Mouse (Mus musculus) inflammation-experienced regulatory T-cells, adult 6 months (primary cell): ENCODE results near the gene Gm28230. TPM values are rescaled to one million over a fixed set of nuclear protein-coding genes. Genes with fewer than 3 reads are reported as not detected.

Source experiments
- ATAC-seq: one replicate; pipeline ENCODE4 v1.8.0; 2017
- polyA plus RNA-seq, 3 experiments: library from polyadenylated mRNA; unstranded; fragments of 100-300 nt; shearing (Covaris generic); gene quantifications; one replicate each; pipeline ENCODE4 v1.2.1; 2017

Gene Gm28230
- polyA plus RNA-seq, 3 experiments from 2014 or later, result not detected

DNA sequence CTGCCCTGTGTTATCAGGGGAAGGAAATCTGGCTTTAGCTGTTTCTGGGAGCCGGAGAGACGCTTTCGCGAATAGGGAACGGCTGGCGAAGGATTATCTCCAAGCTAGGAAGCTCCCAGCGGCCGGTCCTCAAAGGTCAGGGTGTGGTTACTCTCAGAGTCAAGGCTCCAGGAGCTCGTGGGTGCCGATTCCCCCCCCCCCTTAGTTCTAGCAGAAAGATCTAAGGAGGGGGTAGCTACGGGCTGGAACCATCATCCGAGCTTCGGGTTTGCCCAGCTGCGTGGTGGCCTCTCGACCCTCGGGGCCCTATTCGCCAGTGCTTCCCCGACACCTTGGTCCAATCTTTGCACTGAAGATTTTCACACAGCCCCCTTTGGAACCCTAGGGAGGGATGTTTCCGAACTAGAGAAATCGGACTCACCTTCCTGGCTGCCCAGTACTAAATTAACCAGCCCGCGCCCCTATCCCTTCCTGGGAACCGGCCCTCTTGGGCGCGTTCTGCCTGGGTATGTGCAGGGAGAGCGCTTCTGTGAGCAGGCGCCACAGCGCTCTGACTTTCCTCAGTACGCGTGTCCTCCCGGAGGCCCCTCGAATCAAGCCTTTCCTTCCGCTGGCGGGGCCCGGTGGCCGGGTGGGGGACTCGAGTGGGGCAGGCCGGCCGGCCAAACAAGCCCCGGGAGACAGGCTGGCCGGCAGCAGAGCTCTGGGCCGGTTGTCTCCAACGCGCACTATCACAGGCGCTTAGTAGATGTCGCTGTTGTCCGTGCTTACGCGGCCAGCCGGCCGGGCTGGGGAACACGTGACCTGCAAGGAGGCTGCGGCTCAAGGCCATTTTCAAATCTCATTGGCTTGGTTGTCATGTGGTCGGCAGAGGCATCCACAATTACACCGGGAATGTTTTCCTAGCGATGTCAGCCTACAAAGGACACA, 35.2 kb upstream of the Gm28230 start, which contains the start of gene Hoxd10:
Hoxd10 (plus strand) TSS at position 903 of the 930 bp plus-strand sequence.
- no peak for ATAC-seq

GRCm38 (mm10) chr2:74691995-74692807, 34.3 kb upstream of the Gm28230 start:
- ATAC-seq, result no peak

GRCm38 (mm10) chr2:74692808-74693431, 33.6 kb upstream of the Gm28230 start:
- no peak for ATAC-seq

DNA sequence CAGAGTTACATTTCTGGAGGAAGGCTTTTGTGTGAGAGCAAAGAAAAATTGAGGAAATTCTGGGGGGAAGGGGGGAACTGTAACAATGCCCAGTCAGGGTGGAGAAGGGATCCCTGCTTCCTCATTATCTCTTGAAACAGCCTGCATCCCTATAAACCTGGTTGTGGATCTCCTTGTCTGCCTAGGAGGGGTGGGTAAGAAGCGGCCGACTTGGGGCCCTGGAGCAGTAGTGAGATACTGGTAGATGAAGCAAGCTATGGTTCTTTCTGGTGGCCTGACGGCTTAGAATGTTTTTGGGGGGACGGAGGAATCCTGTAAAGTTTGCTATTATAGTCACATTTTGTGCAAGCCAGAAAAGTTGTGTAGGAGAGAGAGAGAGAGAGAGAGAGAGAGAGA, 33.1 kb upstream of the Gm28230 start:
- ATAC-seq, result no peak

DNA sequence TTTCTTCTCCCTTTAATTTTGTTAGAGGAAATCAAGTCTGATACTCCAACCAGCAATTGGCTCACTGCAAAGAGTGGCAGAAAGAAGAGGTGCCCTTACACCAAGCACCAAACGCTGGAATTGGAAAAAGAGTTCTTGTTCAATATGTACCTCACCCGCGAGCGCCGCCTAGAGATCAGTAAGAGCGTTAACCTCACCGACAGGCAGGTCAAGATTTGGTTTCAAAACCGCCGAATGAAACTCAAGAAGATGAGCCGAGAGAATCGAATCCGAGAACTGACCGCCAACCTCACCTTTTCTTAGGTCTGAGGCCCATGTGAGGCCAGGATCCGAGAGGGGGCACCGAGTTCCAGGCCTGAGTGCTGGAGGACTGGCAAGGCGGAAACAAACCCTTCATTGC, 32.5 kb upstream of the Gm28230 start:
- no peak for ATAC-seq

DNA sequence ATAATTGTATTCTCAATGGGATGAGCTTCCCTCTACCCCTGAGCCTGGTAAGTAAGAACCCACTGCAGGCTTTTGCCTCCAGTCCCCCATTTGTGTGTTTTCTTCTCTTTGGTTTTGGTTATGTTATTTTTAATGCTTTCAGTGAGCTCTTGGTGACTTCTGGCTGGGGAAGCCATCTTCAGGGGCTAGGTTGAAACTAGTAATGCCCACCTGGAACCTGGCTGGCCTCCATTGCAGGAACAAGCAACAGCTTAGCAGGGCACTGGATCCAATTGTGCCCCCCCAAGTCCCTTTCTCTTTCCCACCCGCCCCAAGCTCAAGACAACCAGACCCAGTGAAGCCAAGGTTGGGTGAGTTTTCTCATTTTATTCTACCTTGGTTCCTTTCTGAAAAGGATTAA, 31.1 kb upstream of the Gm28230 start:
- ATAC-seq, result no peak

DNA sequence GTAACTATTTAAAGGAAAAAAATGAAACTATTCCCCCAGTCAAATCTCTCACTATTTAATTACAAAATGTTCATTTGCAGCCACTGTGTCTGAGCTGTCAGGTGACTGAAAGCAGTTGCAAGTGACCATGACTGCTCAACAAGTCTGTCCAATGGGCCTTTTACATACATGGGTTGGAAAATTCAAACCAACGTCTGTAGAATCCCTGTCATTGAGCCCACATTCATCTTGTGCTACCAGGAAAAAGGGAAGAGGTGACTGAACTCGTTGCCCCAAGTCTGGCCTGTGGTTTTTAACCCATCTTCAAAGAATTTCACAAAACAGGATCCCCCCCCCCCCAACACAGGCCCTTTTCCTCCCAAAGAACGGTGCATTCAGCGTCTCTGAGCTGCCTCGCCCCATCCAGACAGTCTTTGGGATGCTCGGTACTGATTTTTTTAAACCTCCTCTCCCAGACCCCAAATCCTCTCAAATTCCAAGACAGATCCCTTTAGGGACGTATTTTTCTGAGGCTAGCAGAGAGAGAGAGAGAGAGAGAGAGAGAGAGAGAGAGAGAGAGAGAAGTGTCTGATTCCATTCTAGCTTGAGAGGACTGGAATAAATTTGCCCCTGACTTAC, 30.6 kb upstream of the Gm28230 start:
- ATAC-seq, result no peak

- no peak for ATAC-seq
Observed at GRCm38 (mm10) chr2:74696442-74697335, 29.8 kb upstream of the Gm28230 start.

DNA sequence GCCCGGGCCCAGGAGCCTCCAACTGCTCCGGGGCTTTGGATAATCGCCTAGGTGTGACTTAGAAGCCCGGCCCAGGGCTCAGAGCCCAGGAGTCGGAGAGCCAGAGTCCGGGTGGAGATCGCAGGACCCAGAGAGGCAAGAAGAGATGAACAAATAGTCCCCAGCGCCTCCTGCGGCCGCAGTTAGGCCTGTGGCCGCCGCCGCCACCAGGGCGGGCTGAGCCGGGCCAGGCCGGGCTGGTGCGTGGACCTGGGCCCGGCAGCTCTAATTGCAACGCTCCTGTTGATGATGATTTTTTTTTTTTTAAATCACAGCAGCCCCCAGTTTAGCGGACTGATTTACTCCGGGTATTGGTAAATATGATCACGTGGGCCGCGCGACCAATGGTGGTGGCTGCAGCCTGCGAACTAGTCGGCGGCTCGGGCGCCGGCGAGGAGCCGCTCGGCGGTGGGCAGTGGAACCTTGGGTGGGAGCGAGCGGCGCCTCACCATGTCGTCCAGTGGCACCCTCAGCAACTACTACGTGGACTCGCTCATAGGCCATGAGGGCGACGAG, 28.9 kb upstream of the Gm28230 start, which contains the start of gene Hoxd9:
Hoxd9 (plus strand) TSS at position 161 of the 555 bp plus-strand sequence.
- ATAC-seq, result peak; percentile 46

DNA sequence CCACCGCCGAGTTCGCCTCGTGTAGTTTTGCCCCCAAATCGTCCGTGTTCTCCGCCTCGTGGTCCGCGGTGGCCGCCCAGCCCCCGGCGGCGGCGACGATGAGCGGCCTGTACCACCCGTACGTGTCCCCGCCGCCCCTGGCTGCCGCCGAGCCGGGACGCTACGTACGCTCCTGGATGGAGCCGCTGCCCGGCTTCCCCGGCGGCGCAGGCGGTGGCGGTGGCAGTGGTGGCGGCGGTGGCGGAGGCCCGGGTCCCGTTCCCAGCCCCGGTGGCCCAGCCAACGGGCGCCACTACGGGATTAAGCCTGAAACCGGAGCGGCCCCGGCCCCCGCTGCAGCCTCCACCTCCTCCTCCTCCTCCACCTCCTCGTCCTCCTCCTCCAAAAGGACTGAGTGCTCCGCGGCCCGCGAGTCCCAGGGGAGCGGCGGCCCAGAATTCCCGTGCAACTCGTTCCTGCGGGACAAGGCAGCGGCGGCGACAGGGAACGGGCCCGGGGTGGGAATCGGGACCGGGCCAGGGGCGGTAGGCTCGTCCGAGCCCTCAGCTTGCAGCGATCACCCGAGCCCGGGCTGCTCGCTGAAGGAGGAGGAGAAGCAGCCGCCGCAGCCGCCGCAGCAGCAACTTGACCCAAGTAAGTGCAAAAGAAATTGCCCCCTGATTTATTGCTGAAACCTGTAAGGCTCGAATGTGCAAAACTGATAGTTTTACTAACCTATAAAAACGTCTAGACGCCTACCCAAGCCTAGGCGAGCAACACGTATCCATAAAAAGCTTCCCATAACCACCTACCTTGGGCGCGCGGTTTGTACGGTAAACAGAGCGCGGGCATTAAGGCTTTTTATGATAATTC, 28.1 kb upstream of the Gm28230 start:
- ATAC-seq, result no peak

GRCm38 (mm10) chr2:74699053-74699430, 27.5 kb upstream of the Gm28230 start:
- ATAC-seq, result no peak

DNA sequence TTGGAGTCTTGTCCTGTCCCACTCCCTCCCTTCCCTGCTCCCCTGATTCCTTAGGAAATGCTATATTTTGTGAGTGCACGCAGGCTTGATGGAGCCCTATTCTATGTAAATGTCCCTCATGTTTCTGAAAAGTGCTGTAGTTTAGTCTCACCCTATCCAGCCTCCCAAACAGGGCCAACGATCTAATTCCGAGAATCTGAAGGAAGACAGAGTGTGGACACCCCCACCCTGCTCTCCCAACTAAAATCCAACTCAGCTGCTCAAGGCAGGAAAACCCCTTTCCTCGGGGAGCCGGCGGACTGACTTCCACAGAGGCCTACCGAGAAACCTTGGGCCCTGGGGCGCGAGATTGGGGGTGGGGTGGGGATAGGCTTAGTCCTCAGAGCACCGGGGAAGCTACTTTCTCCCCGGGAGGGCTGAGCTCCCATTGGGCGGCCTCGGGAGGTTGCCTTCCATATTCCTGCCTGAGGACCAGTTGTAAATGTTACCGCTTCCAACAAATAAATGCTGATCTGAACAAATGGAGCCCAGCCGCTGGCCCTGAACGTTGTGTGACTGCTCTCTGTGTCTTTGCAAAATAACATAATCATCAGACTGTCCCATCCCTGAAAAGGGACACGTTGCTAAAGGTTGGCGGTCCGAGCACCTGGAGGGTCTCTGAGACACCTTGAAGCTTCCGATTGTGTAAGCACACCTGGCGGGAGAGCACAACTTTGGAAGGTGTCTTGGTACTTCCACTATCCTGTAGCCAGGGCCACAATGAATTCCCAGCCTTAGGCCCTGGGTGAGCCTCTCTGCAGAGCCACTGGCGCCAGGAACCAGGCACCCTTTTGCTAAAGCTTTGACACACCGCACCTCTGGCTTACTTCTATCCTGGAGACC, 26.6 kb upstream of the Gm28230 start:
- ATAC-seq, result no peak

- no peak for ATAC-seq
Observed at GRCm38 (mm10) chr2:74700546-74701112, 25.9 kb upstream of the Gm28230 start.

GRCm38 (mm10) chr2:74701949-74702819, 24.3 kb upstream of the Gm28230 start:
- peak; percentile 44 for ATAC-seq

DNA sequence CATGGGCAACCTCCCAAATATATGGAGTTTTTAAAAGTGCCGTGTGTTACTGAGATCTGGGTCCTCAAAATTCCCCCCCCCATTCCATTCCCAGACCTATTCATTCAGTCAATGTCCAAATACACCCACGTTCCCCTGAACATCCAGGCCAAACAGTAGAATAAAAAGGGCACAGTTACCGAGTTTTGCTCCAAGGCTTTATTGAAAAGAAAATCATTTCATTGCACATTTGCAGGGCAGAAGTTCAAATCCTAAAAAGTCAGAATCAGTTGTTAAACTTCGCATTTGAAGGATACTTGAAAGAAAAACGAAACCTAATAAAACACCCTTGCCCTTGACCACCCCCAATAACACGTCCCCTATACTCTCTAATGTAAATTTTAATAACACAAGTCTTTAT, 23.7 kb upstream of the Gm28230 start:
- ATAC-seq, result no peak

- no peak for ATAC-seq
Observed at GRCm38 (mm10) chr2:74703317-74703716, 23.2 kb upstream of the Gm28230 start.

DNA sequence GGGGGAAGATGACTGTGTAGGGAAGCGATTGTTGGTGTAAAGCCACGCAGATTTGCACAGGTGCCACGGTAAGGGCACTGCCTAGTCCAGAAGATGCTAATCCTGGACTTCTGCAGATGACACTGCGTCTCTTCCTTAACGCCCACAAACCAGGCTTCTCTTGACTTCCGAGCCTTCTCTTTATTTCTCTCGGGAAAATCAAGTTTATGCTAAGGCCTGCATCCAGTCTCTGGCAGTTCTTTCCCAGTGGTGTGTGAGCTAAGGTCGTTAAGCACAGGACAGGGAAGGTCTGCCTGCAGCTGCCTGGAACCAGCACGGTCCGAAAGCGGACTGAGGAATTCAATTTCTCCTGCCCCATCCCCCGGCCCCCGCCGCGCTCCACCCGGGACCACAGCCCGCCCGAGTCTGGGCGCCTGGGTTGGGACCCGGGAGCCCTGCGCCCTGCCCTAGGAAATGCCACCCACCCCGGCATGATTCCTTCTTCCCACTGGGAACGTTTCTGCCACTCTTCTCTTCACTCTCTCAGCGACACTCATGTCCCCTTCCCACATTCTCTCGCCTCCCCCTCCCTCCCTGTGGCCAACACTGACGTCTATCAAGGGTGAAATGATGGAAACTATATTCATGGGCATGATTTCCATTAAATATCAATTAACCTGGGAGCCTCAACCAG, 22.7 kb upstream of the Gm28230 start:
- ATAC-seq, result no peak
